Comparison of ENCODE assay signal across 9 mouse cellular contexts in the genomic region with DNA sequence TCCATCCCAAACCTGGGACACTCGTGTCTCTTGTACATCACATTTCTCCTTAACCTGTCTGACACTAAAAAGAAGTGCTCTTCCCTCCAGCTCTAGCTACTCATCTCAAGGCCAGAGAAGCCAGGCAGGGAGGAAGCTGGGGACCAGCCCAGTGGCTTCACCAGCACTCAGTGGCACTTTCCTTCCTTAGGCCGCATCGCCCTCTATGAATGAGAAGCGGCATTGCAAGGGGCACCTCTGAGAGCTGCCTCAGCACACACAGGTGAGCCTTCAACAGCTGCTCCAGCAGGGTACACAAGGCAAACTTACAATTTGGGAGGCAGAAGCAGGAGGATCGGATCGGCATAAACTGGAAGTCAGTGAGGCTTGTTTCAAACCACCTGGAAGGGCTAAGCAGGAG. TPM values are rescaled to one million over a fixed set of nuclear protein-coding genes. Genes with fewer than 3 reads are reported as not detected.
DNase-seq lines count a peak whose midpoint lies in the region; ATAC-seq lines count a peak whose summit lies in the region.
"Had no signal": no experiment of that assay in that cellular context is flagged by ENCODE, and none has a peak within 500 bp of the region (broad histone marks: within the 10 kb centered on the region; RNA-seq: fewer than 3 reads in every experiment).

No protein-coding gene starts in this region.

- ATAC-seq in midbrain, embryonic 14.5 days (ENCODE audit: low FRiP score, low TSS enrichment): no peak
- ATAC-seq in midbrain, embryonic 11.5 days (ENCODE audit: low FRiP score): no peak
- peak; percentile 60 for ATAC-seq in intestine, embryonic 16.5 days
- ATAC-seq in stomach, embryonic 15.5 days (ENCODE audit: insufficient read depth, low FRiP score, low read depth): peak; percentile 21; the same call in 1 of the 2 replicates
- ATAC-seq in hindbrain, embryonic 16.5 days: no peak

- WGBS in midbrain, embryonic 14.5 days: 64% methylated on average over 6 of the region's 6 CpGs
- 57% methylated on average over 6 of the region's 6 CpGs for whole genome bisulfite sequencing in midbrain, embryonic 11.5 days
- WGBS in intestine, embryonic 16.5 days: 62% methylated on average over 6 of the region's 6 CpGs
- 50% methylated on average over 6 of the region's 6 CpGs for WGBS in stomach, embryonic 15.5 days
- WGBS in hindbrain, embryonic 16.5 days: 58% methylated on average over 6 of the region's 6 CpGs

- H3K4me3 ChIP-seq in midbrain, embryonic 14.5 days (replicated peaks; ENCODE audit: low read depth, low read length): no peak overlapping the region
- H3K4me3 ChIP-seq in midbrain, embryonic 11.5 days (ENCODE audit: low read depth, low read length): no peak overlapping the region
- no peak overlapping the region for H3K4me3 ChIP-seq in intestine, embryonic 16.5 days (ENCODE audit: low read length)
- H3K4me3 ChIP-seq in stomach, embryonic 15.5 days (replicated peaks): no peak overlapping the region
- H3K4me3 ChIP-seq in hindbrain, embryonic 16.5 days (ENCODE audit: low read length): no peak overlapping the region
- H3K4me3 ChIP-seq: neural tube, embryonic 12.5 days had no signal

- H3K9ac ChIP-seq in midbrain, embryonic 14.5 days (replicated peaks; ENCODE audit: low read length): no peak overlapping the region
- no peak overlapping the region for H3K9ac ChIP-seq in midbrain, embryonic 11.5 days (ENCODE audit: low read length)
- no peak overlapping the region for H3K9ac ChIP-seq in intestine, embryonic 16.5 days (ENCODE audit: low read depth, low read length)
- H3K9ac ChIP-seq in stomach, embryonic 15.5 days: no peak overlapping the region
- H3K9ac ChIP-seq in hindbrain, embryonic 16.5 days (ENCODE audit: low read depth, low read length): no peak overlapping the region
- H3K9ac ChIP-seq: neural tube, embryonic 12.5 days had no signal

- H3K9me3 ChIP-seq in midbrain, embryonic 14.5 days (ENCODE audit: control insufficient read depth, low read length): no peaks in the 10 kb centered on the region
- H3K9me3 ChIP-seq in midbrain, embryonic 11.5 days (ENCODE audit: control insufficient read depth, low read length): no peaks in the 10 kb centered on the region
- no peaks in the 10 kb centered on the region for H3K9me3 ChIP-seq in intestine, embryonic 16.5 days (ENCODE audit: control insufficient read depth, low read length)
- H3K9me3 ChIP-seq in stomach, embryonic 15.5 days: no peaks in the 10 kb centered on the region
- H3K9me3 ChIP-seq in hindbrain, embryonic 16.5 days (ENCODE audit: control insufficient read depth, low read length): no peaks in the 10 kb centered on the region
- H3K9me3 ChIP-seq: neural tube, embryonic 12.5 days had no signal

- H3K27me3 ChIP-seq in midbrain, embryonic 14.5 days (ENCODE audit: control insufficient read depth, insufficient read depth, low read length): no peaks in the 10 kb centered on the region
- no peaks in the 10 kb centered on the region for H3K27me3 ChIP-seq in midbrain, embryonic 11.5 days (ENCODE audit: control insufficient read depth, insufficient read depth, low read length)
- H3K27me3 ChIP-seq in intestine, embryonic 16.5 days (replicated peaks; ENCODE audit: control insufficient read depth, insufficient read depth, low read length): no peaks in the 10 kb centered on the region
- no peaks in the 10 kb centered on the region for H3K27me3 ChIP-seq in stomach, embryonic 15.5 days (replicated peaks)
- H3K27me3 ChIP-seq in hindbrain, embryonic 16.5 days (replicated peaks; ENCODE audit: control insufficient read depth, insufficient read depth, low read length): no peaks in the 10 kb centered on the region
- H3K27me3 ChIP-seq: neural tube, embryonic 12.5 days had no signal

- peak; percentile 58 for DNase-seq in midbrain, embryonic 14.5 days
- no peak for DNase-seq in midbrain, embryonic 11.5 days (ENCODE audit: low spot score, missing footprints)
- peak; percentile 72 for DNase-seq in R1 (ENCODE audit: low read depth, low spot score)
- DNase-seq in cerebellum, postnatal 36 days: peak; percentile 71 to 74
- peak; percentile 80 for DNase-seq in lung, postnatal 14 days

- H3K27ac ChIP-seq in midbrain, embryonic 14.5 days (replicated peaks; ENCODE audit: low read depth, low read length): no peak overlapping the region
- no peak overlapping the region for H3K27ac ChIP-seq in midbrain, embryonic 11.5 days (ENCODE audit: low read depth, low read length)
- H3K27ac ChIP-seq in intestine, embryonic 16.5 days (ENCODE audit: low read length): no peak overlapping the region
- H3K27ac ChIP-seq in stomach, embryonic 15.5 days: no peak overlapping the region
- no peak overlapping the region for H3K27ac ChIP-seq in hindbrain, embryonic 16.5 days (ENCODE audit: low read depth, low read length)
- H3K27ac ChIP-seq: neural tube, embryonic 12.5 days had no signal

- H3K36me3 ChIP-seq in midbrain, embryonic 14.5 days (ENCODE audit: control insufficient read depth, insufficient read depth, low read length): peaks cover 45% of the 10 kb centered on the region
- H3K36me3 ChIP-seq in midbrain, embryonic 11.5 days (ENCODE audit: control insufficient read depth, insufficient read depth, low read length): peaks cover 12% of the 10 kb centered on the region
- H3K36me3 ChIP-seq in intestine, embryonic 16.5 days (ENCODE audit: control insufficient read depth, insufficient read depth, low read length): no peaks in the 10 kb centered on the region; the same call in 1 of the 2 replicates
- H3K36me3 ChIP-seq in stomach, embryonic 15.5 days: peaks cover 31% of the 10 kb centered on the region
- H3K36me3 ChIP-seq in hindbrain, embryonic 16.5 days (ENCODE audit: control insufficient read depth, insufficient read depth, low read length): peaks cover 28% of the 10 kb centered on the region

- H3K4me2 ChIP-seq in midbrain, embryonic 14.5 days (ENCODE audit: low read length): no peak overlapping the region
- no peak overlapping the region for H3K4me2 ChIP-seq in midbrain, embryonic 11.5 days
- H3K4me2 ChIP-seq in intestine, embryonic 16.5 days (ENCODE audit: low read depth, low read length): no peak overlapping the region
- no peak overlapping the region for H3K4me2 ChIP-seq in stomach, embryonic 15.5 days
- no peak overlapping the region for H3K4me2 ChIP-seq in hindbrain, embryonic 16.5 days (ENCODE audit: low read length)
- H3K4me2 ChIP-seq: neural tube, embryonic 12.5 days had no signal

- H3K4me1 ChIP-seq in midbrain, embryonic 14.5 days (ENCODE audit: control insufficient read depth, insufficient read depth, low read length): no peaks in the 10 kb centered on the region
- H3K4me1 ChIP-seq in midbrain, embryonic 11.5 days (ENCODE audit: control insufficient read depth, insufficient read depth, low read length): peaks cover under 1% of the 10 kb centered on the region; the same call in 1 of the 2 replicates
- H3K4me1 ChIP-seq in intestine, embryonic 16.5 days (ENCODE audit: control insufficient read depth, insufficient read depth, low read length): peaks cover 4% of the 10 kb centered on the region
- 0 out of 2 replicates have a peak, but pooled peaks cover 7% of the 10 kb centered on the region for H3K4me1 ChIP-seq in stomach, embryonic 15.5 days
- no peaks in the 10 kb centered on the region; the same call in 1 of the 2 replicates for H3K4me1 ChIP-seq in hindbrain, embryonic 16.5 days (ENCODE audit: control insufficient read depth, insufficient read depth, low read depth, low read length)

RNA-seq across cellular contexts. Expression of a gene that starts 6.3 kb away (rescaled TPM):
- 46.7 and 54.2 TPM in 2 replicates for polyA plus RNA-seq in midbrain, embryonic 14.5 days (2014; fragmentation: Nextera tagmentation; extraction: Ambion mirVana)
- 42.0 and 49.4 TPM in 2 replicates for polyA plus RNA-seq in midbrain, embryonic 11.5 days (2014; fragmentation: Nextera tagmentation; extraction: Ambion mirVana)
- polyA plus RNA-seq in intestine, embryonic 16.5 days (2015; fragmentation: Nextera tagmentation; extraction: Ambion mirVana): 18.3 and 49.9 TPM in 2 replicates
- polyA plus RNA-seq in stomach, embryonic 15.5 days (2015; fragmentation: Nextera tagmentation; extraction: Ambion mirVana): 83.9 and 86.3 TPM in 2 replicates
- 35.6 and 55.7 TPM in 2 replicates for polyA plus RNA-seq in hindbrain, embryonic 16.5 days (2015; fragmentation: Nextera tagmentation; extraction: Ambion mirVana)

RNA-seq across cellular contexts. Expression of a gene that starts 17.6 kb away (rescaled TPM):
- polyA plus RNA-seq in midbrain, embryonic 14.5 days (2014; fragmentation: Nextera tagmentation; extraction: Ambion mirVana): 45.2 and 47.3 TPM in 2 replicates
- 50.2 and 52.7 TPM in 2 replicates for polyA plus RNA-seq in midbrain, embryonic 11.5 days (2014; fragmentation: Nextera tagmentation; extraction: Ambion mirVana)
- polyA plus RNA-seq in intestine, embryonic 16.5 days (2015; fragmentation: Nextera tagmentation; extraction: Ambion mirVana): 39.8 and 41.8 TPM in 2 replicates
- polyA plus RNA-seq in stomach, embryonic 15.5 days (2015; fragmentation: Nextera tagmentation; extraction: Ambion mirVana): 46.2 and 47.5 TPM in 2 replicates
- 56.9 and 59.5 TPM in 2 replicates for polyA plus RNA-seq in hindbrain, embryonic 16.5 days (2015; fragmentation: Nextera tagmentation; extraction: Ambion mirVana)

RNA-seq across cellular contexts. Expression of a gene that starts 17.8 kb away (rescaled TPM):
- 22.4 and 25.1 TPM in 2 replicates for polyA plus RNA-seq in midbrain, embryonic 14.5 days (2014; fragmentation: Nextera tagmentation; extraction: Ambion mirVana)
- polyA plus RNA-seq in midbrain, embryonic 11.5 days (2014; fragmentation: Nextera tagmentation; extraction: Ambion mirVana): 6.7 and 6.9 TPM in 2 replicates
- 18.5 and 25.0 TPM in 2 replicates for polyA plus RNA-seq in intestine, embryonic 16.5 days (2015; fragmentation: Nextera tagmentation; extraction: Ambion mirVana)
- polyA plus RNA-seq in stomach, embryonic 15.5 days (2015; fragmentation: Nextera tagmentation; extraction: Ambion mirVana): 27.1 and 32.0 TPM in 2 replicates
- 43.7 and 50.4 TPM in 2 replicates for polyA plus RNA-seq in hindbrain, embryonic 16.5 days (2015; fragmentation: Nextera tagmentation; extraction: Ambion mirVana)

RNA-seq across cellular contexts. Expression of a gene that starts 27.3 kb away (rescaled TPM):
- 80.1 and 88.8 TPM in 2 replicates for polyA plus RNA-seq in midbrain, embryonic 14.5 days (2014; fragmentation: Nextera tagmentation; extraction: Ambion mirVana)
- polyA plus RNA-seq in midbrain, embryonic 11.5 days (2014; fragmentation: Nextera tagmentation; extraction: Ambion mirVana): 43.8 and 51.7 TPM in 2 replicates
- 9.2 and 10.6 TPM in 2 replicates for polyA plus RNA-seq in intestine, embryonic 16.5 days (2015; fragmentation: Nextera tagmentation; extraction: Ambion mirVana)
- polyA plus RNA-seq in stomach, embryonic 15.5 days (2015; fragmentation: Nextera tagmentation; extraction: Ambion mirVana): 70.1 and 72.2 TPM in 2 replicates
- 21.2 and 83.2 TPM in 2 replicates for polyA plus RNA-seq in hindbrain, embryonic 16.5 days (2015; fragmentation: Nextera tagmentation; extraction: Ambion mirVana)

RNA-seq across cellular contexts. Expression of a gene that starts 57.9 kb away (rescaled TPM):
- 106 and 116 TPM in 2 replicates for polyA plus RNA-seq in midbrain, embryonic 14.5 days (2014; fragmentation: Nextera tagmentation; extraction: Ambion mirVana)
- 63.2 and 68.4 TPM in 2 replicates for polyA plus RNA-seq in midbrain, embryonic 11.5 days (2014; fragmentation: Nextera tagmentation; extraction: Ambion mirVana)
- 57.9 and 58.4 TPM in 2 replicates for polyA plus RNA-seq in intestine, embryonic 16.5 days (2015; fragmentation: Nextera tagmentation; extraction: Ambion mirVana)
- polyA plus RNA-seq in stomach, embryonic 15.5 days (2015; fragmentation: Nextera tagmentation; extraction: Ambion mirVana): 76.1 and 82.3 TPM in 2 replicates
- polyA plus RNA-seq in hindbrain, embryonic 16.5 days (2015; fragmentation: Nextera tagmentation; extraction: Ambion mirVana): 102 and 105 TPM in 2 replicates

Comparison
In these comparisons a context has a peak if more than half of its experiments do, and no peak if none do; other contexts are left out.
1. ATAC-seq: peak in intestine, embryonic 16.5 days (single experiment) and stomach, embryonic 15.5 days (single experiment); none in midbrain, embryonic 14.5 days (single experiment), midbrain, embryonic 11.5 days (single experiment) and hindbrain, embryonic 16.5 days (single experiment).